Mouse (Mus musculus): ENCODE measurements at regions not wholly inside any gene's neighbourhood (a gene's known extent, or its start where the extent isn't known, plus 50 kb on each side); places are given as distances from the start of the nearest gene placed in this dataset.
A peak's percentile ranks its signal among the peaks of the same experiment; 100 is the strongest.

DNA sequence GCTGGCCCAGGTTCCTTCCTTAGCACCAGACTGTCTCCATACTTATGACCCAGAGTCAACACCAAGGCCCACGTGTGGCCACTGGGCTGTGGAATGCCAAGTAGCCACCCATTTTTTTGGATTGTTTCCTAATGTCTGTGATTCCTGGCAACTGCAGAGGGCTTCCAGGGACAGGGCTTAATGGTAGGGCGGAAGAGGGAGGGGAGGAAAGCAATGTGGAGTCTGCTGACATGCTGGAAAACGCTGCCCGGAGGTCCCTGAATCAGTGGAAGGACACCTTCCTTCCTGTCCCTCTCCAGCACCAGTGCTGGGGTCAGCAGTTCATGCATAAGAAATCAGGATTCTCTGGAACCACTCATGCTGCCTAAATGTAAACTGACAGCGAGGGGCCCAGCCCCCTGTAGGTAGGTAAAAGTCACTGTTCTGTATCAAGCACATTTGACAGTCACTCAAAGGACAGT lies 90.8 kb downstream of the Iyd start:
- ATAC-seq (replicated peaks; ENCODE audit: poor library complexity) = no peak

DNA sequence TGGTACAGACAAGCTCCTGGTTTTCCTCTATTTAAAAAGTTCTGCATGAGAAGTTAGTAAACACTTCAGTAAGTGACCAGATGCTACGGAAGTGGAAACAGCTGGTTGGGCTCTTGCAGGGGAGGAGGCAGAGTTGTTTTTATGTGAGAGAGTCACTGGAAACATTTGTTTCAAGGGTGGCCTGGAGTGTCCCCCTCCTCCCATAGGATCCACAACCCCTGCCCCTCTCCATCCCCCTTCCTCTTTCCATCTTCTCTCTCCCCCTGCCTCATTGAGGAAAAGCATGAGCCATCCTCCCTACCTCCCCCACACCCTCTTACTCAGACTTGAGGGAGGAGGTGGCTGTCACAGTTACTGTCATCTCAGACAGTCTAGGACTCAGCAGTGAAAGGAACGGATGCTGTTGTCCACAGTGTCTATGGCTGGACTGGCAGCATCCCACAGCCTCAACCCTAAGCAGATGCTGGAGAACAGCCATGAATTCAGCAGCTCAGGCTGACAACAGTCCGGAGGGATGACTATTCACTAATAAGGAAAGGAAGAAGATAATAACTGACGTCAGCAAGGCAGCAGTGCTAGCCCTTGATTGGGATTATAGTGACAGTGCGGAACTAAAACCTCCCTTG lies 93.9 kb downstream of the Iyd start:
- peak; percentile 83 for ATAC-seq (replicated peaks; ENCODE audit: poor library complexity)

DNA sequence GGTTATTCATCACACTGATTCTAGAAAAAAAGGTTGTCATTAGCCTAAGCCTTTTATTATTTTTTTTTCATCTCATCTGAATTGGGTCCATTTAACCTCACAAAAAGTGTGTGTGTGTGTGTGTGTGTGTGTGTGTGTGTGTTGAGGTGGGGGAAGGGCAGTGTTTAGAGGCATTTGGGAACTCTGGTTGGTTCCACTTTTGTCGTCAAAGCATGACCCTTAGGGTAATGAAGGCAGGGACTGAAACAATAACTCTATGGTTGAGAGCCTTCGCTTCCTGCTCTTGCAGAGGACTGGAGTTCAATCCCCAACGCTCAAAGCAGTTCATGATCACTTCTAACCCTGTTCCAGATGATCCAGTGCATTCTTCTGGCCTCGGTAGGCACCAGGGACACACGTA lies 96.1 kb upstream of the Plekhg1 start:
- ATAC-seq (replicated peaks; ENCODE audit: poor library complexity) = no peak

DNA sequence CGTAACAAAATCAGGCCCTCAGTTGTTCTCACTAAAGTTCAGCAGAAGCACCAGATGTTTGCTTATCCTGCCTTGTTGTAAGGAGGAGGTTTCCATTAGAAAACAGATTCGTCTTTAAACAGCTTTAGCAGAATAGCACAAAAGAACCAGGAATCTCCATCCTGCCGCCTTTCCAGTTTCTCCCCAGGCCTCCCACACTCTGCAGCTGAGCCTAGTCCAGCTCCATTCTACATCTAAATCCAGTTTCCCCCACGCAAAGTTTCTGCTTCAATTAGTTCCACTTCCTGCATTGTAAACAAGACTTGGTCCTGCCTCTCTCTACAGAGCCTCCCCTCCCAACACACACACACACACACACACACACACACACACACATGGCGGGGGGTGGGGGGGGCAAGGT lies 95.1 kb upstream of the Plekhg1 start:
- ATAC-seq (replicated peaks; ENCODE audit: poor library complexity) = no peak

DNA sequence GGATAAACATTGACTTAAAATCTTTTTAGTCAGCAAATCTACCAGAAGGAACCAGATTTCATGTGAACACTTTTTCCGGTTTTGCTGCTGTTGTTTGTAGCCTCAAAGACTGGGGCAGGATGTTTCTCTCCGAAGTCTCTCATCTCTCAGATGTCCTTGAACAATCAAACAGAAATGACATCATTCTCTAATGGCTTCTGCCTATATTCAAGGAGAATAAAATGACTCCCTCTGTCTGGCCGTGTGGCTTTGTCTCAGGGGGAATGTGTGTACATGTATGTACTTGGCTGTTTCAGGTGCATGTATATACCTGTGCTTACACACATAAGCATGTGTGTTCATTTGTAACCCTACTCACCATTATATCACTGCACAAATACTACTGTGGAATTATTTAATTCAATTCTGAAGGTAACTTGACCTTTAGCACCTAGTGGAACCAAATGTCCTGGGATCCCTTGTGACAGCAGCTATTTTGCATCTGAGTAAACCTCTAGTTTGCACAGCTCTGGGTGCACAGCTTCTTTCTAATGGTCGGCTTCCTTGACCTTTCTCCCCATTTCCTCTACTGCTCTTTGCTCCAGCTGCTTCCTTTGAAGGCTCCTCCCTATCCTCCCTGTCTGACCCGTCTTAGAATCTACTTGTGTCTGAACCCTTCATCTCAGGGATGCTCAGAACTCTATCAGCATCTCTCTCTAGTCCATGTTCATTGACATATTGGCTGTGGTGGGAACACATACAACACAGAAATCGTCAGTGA lies 93.8 kb upstream of the Plekhg1 start:
- no peak for ATAC-seq (replicated peaks; ENCODE audit: poor library complexity)

DNA sequence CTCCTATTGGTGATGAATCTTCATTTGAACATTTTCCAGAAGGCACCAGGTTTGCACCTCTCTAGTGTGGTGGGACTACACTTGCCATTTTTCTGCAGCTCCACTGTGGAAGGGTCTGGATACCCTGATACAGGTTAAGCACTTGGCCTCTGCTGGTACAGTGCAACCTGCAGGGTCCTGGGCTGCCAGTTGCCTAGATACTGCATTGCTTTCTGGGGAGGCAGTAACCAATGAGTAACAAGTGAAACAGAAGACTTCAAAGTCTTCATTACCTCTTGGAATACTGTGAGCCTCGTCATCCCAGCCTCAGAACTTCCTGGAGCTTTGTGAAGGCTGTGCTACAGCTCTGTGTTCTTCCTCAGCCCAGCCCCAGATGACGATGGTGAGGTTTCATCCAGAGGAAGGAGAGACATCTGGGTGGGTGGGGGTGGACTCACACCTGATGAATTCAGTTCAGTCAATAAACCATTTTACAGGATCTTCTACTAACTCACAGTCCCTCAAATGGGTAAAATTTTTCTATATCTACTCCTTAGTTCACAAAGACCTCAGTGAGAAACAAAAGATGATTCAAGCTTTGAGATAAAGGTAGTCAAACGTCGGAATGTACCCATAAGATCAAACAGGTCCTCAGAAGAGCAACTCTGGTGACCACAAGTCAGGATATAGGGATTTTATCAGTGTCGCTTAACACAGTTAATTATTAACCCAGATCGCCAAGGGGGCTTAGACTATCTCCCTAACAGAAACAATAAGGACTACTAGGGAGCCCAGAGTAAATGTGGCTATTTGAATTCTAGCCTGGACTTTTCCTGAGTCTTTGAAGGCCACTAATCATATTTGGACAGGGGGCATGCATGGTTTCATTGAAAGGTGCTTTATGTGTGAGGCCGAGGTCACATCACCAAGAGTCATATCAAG lies 92.1 kb upstream of the Plekhg1 start:
- ATAC-seq (replicated peaks; ENCODE audit: poor library complexity) = no peak

DNA sequence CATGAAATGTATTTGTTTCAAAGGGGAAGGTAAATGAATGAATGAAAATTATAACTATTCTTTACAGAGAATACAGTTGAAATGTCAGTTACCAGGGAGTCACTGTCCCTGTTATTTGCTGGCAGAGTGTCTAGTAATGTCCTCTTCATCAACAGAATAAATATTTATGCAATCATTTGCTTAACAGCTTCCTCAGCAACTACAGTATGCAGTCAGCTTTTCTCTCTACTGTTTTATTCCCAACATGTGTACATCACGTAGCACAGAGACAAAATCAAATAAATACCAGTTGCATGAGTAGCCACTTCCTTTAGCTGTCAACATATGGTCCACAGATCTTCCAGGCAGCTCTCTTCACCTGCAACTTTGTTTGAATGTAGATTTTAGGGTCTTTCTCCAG lies 90.2 kb upstream of the Plekhg1 start:
- ATAC-seq (replicated peaks; ENCODE audit: poor library complexity) = no peak

DNA sequence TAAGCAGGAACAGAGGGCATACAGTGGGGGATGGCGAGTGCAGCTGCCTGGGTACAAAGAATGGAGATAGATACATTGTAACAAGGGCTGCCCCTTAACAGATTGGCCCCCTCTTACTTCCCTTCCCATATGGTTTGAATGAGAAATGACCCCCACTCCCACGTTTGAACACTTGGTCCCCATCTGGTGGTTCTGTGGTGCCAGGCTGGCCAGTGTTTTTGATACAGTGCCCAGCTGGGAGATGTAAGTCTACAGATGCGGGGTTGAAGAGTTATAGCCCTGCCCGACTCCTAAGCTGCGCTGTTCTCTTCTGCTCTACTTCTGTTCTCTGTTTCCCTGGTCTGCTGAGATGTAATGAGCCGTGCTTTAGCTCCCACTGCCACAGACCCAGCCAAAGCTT lies 89.6 kb upstream of the Plekhg1 start:
- no peak for ATAC-seq (replicated peaks; ENCODE audit: poor library complexity)

DNA sequence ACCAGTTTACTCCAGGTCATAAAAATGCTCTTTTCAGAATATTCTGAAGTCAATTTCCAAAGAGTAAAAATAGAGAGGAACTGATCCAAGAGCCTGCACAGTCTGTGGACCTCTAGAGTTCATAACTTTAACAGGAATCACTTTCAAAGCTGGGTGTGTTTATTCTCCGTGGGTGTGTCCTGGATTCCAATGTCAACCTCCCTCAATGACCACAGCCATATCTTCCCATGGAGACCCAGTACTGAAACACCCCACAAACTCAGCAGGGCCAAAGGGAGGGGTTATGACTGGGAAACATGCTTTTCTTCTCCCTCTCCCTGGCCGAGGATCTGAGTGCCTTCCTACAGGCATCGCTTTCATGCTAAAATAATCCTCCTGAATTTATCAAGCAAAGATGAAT lies 87.6 kb upstream of the Plekhg1 start:
- ATAC-seq (replicated peaks; ENCODE audit: poor library complexity) = no peak

DNA sequence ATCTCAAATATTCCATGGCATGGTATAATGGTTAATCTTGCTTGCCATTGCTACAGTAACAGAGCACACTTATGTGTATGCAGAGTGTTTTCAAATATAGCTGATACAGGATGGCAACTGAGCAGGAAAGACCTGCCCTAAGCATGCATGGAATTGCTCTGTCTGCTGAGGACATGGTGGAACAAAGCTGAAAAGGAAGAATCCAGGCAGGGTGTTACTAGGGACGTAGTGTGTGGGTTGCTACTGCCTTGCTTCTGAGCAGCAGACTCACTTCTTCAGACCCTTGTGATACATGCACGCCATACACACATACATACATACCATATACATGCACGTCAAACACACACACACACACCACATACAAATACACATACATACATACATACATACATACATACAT lies 84.1 kb upstream of the Plekhg1 start:
- ATAC-seq (replicated peaks; ENCODE audit: poor library complexity) = no peak

DNA sequence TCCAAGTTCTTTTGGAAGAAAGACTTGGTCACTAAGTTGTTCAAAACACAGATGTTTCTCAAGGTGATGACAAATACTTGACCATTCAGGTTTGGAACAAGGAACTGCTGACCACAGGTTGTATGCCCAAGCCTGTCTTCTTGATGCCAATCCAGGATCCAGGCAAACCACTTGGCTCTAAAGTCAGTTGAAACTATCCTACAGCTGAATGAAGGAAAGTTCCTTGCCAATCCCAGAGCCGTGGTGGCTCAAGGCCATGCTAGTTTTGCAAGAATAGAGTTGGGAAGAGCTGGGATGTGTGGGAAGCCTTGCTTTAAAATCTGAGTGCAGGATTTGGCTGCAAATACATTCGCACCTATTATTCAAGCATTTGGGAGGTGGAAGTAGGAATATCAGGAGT lies 78.0 kb upstream of the Plekhg1 start:
- ATAC-seq (replicated peaks; ENCODE audit: poor library complexity) = no peak

DNA sequence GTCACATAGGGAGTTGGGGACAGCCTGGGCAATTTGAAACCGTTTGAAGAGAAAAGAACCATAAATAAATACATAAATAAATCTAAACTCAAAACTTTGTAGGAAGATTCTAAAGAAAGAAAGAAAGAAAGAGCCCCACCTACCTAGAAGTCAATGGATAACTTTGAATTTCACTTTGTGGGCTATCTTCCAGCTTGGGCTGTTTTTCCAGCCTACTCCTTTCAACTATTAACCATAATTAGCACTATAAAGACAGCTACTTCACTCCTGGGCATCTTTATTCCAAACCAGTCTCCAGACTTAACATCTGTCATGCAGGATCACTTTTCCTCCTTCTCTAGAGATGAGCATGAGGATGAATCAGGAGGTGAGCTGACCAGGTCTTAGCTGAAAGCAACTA lies 77.6 kb upstream of the Plekhg1 start:
- no peak for ATAC-seq (replicated peaks; ENCODE audit: poor library complexity)

DNA sequence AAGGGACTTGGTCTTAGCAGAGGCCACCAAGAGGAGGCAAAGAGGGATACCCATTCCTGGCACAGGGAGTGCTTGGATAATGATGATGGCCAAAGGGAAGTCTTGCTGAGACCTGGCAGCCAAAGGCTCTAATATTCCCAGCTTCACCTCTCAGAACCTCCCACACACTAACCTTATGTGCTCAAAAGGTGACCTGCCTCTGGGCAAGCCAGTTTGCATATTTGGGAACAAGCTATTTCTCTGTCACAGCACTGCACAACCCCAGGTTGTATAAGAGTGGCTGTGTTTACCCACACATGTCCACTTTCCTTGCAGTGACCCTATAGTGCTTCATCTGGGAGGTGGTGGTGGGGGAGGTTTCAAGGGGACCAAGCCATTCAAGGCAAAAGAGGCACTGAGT lies 76.9 kb upstream of the Plekhg1 start:
- ATAC-seq (replicated peaks; ENCODE audit: poor library complexity) = no peak

DNA sequence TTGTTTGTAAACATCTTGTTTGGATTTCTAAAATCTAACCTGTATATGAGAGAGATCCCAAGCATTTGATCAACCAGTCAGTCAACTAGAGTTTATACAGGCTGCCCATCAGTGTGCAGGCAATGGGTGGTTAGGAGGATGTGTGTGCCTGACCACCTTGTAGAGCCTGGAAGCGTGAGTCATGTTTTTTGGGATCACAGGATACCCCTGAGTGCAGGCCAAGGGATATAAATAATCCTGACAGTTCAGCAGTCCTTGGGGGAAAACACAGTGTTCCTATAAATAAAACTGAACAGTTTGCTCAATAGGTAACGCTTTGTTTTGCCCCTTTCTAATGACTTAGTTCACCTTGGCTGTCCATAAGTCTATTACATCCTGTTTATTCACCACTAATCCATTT lies 55.7 kb upstream of the Plekhg1 start:
- ATAC-seq (replicated peaks; ENCODE audit: poor library complexity) = no peak
